Mouse (Mus musculus): Measurements from ENCODE around the gene Pdpk1. TPM values are rescaled to one million over a fixed set of nuclear protein-coding genes. Genes with fewer than 3 reads are reported as not detected.
A peak's percentile ranks its signal among the peaks of the same experiment; 100 is the strongest.
"Not testable (repeated sequence)": the region's sequence is repeated elsewhere in the genome, so short reads cannot be mapped to it uniquely, and the experiment has no call there.

Gene Pdpk1
- polyA plus RNA-seq, 1 experiment, result 39.9 TPM

- no peak overlapping the region for H3K27ac ChIP-seq (ENCODE audit: insufficient read depth, low read length)
- no peak overlapping the region for H3K4me3 ChIP-seq (replicated peaks; ENCODE audit: insufficient read depth, low read depth, low read length)
- no peaks in the 10 kb centered on the region for H3K27me3 ChIP-seq (ENCODE audit: control insufficient read depth, insufficient read depth, low read length)
- TF ChIP-seq POLR2A (IDR thresholded peaks at IDR 0.05; ENCODE audit: borderline replicate concordance, insufficient read depth, low read length), result no peak
- TF ChIP-seq CTCF (IDR thresholded peaks at IDR 0.05; ENCODE audit: borderline replicate concordance, insufficient read depth, low read depth, low read length), result no peak
- no peak for DNase-seq
- 75% methylated on average over 2 of the region's 2 CpGs for WGBS
- peaks cover 4% of the 10 kb centered on the region; the same call in 1 of the 2 replicates for H3K4me1 ChIP-seq (ENCODE audit: control insufficient read depth, insufficient read depth, low read length)
Measured at GRCm38 (mm10) chr17:24105111-24105510, 45.6 kb downstream of the Pdpk1 start.

GRCm38 (mm10) chr17:24098354-24098753 lies 52.4 kb downstream of the Pdpk1 start:
- DNase-seq, result no peak
- TF ChIP-seq CTCF (IDR thresholded peaks at IDR 0.05; ENCODE audit: borderline replicate concordance, insufficient read depth, low read depth, low read length) (no peak), POLR2A (IDR thresholded peaks at IDR 0.05; ENCODE audit: borderline replicate concordance, insufficient read depth, low read length) (no peak)
- WGBS, result 97% methylated on average over 4 of the region's 4 CpGs
- Histone ChIP-seq H3K4me1 (ENCODE audit: control insufficient read depth, insufficient read depth, low read length) (no peaks in the 10 kb centered on the region), H3K27ac (ENCODE audit: insufficient read depth, low read length) (no peak overlapping the region), H3K27me3 (ENCODE audit: control insufficient read depth, insufficient read depth, low read length) (no peaks in the 10 kb centered on the region), H3K4me3 (replicated peaks; ENCODE audit: insufficient read depth, low read depth, low read length) (no peak overlapping the region)

GRCm38 (mm10) chr17:24090575-24090974 lies 60.1 kb downstream of the Pdpk1 start:
- TF ChIP-seq CTCF (IDR thresholded peaks at IDR 0.05; ENCODE audit: borderline replicate concordance, insufficient read depth, low read depth, low read length), result no peak
- TF ChIP-seq POLR2A (IDR thresholded peaks at IDR 0.05; ENCODE audit: borderline replicate concordance, insufficient read depth, low read length), result no peak
- DNase-seq, result no peak
- no peak overlapping the region for H3K27ac ChIP-seq (ENCODE audit: insufficient read depth, low read length)
- WGBS, result 98% methylated on average over 1 of the region's 1 CpGs
- no peaks in the 10 kb centered on the region for H3K4me1 ChIP-seq (ENCODE audit: control insufficient read depth, insufficient read depth, low read length)
- H3K4me3 ChIP-seq (replicated peaks; ENCODE audit: insufficient read depth, low read depth, low read length), result no peak overlapping the region
- no peaks in the 10 kb centered on the region for H3K27me3 ChIP-seq (ENCODE audit: control insufficient read depth, insufficient read depth, low read length)

- not testable (repeated sequence) for H3K27me3 ChIP-seq (ENCODE audit: control insufficient read depth, insufficient read depth, low read length); H3K4me3 ChIP-seq (replicated peaks; ENCODE audit: insufficient read depth, low read depth, low read length); DNase-seq; H3K27ac ChIP-seq (ENCODE audit: insufficient read depth, low read length); H3K4me1 ChIP-seq (ENCODE audit: control insufficient read depth, insufficient read depth, low read length)
- 91% methylated on average over 4 of the region's 4 CpGs for WGBS
Measured at GRCm38 (mm10) chr17:24086399-24086798, 64.3 kb downstream of the Pdpk1 start.

GRCm38 (mm10) chr17:24084593-24084992 lies 66.1 kb downstream of the Pdpk1 start:
- 56% methylated on average over 1 of the region's 1 CpGs for WGBS
- TF ChIP-seq POLR2A (IDR thresholded peaks at IDR 0.05; ENCODE audit: borderline replicate concordance, insufficient read depth, low read length), result no peak
- no peak for TF ChIP-seq CTCF (IDR thresholded peaks at IDR 0.05; ENCODE audit: borderline replicate concordance, insufficient read depth, low read depth, low read length)

GRCm38 (mm10) chr17:24077101-24077500 lies 73.6 kb downstream of the Pdpk1 start:
- 85% methylated on average over 2 of the region's 2 CpGs for WGBS
- DNase-seq, result no peak
- TF ChIP-seq POLR2A (IDR thresholded peaks at IDR 0.05; ENCODE audit: borderline replicate concordance, insufficient read depth, low read length), result no peak
- TF ChIP-seq CTCF (IDR thresholded peaks at IDR 0.05; ENCODE audit: borderline replicate concordance, insufficient read depth, low read depth, low read length), result no peak

More at GRCm38 (mm10) chr17:24084593-24084992, 66.1 kb downstream of the Pdpk1 start:
- no peak overlapping the region for H3K4me3 ChIP-seq (replicated peaks; ENCODE audit: insufficient read depth, low read depth, low read length)
- no peak overlapping the region for H3K27ac ChIP-seq (ENCODE audit: insufficient read depth, low read length)
- H3K27me3 ChIP-seq (ENCODE audit: control insufficient read depth, insufficient read depth, low read length), result no peaks in the 10 kb centered on the region
- no peak for DNase-seq
- H3K4me1 ChIP-seq (ENCODE audit: control insufficient read depth, insufficient read depth, low read length), result no peaks in the 10 kb centered on the region

DNA sequence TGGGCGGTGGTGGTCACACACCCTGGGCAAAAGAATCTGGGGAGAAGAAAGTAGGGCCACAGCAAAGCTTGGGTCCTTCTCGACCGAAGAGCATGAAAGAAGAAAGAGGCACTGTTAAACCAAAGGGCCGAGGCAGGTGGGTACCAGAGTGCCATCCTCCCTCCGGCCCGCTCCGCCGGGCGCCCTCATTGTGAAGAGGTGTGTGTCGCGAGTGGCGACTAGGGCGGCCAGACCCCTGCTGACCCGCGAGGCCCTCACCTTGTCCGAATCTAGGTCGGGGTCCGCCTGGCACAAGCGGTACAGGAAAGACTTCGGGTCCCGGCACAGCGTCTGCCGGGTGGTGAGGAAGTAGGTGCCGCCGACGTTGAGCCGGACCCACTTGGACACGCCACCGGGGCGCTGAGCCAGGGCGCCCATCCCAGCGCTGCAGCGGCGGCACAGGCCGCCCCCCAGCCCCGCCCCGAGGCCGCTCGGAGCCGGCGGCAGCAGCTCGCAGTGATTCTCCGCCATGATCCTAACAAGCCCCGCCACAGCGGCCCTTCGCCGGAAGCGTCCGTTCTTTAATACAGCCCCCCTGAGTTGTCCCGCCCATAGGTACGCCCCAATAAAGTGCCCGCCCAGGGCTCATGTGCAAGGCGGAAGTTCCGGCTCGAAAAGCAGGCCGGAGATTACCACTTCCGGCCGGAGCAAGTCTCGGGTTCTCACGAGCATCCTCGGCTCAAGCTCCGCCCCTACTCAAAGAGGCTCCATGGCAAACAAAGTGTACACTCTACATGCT lies 77.6 kb downstream of the Pdpk1 start, which contains the start of gene Kctd5:
Gene Kctd5, minus strand, starts transcription at position 567 of the 778 bp plus-strand sequence.
- H3K27me3 ChIP-seq (ENCODE audit: control insufficient read depth, insufficient read depth, low read length), result no peaks in the 10 kb centered on the region
- peak within 1 kb of the TSS; percentile 69 for H3K27ac ChIP-seq (ENCODE audit: insufficient read depth, low read length)
- under 1% methylated on average over 62 of the region's 62 CpGs for WGBS
- H3K4me3 ChIP-seq (replicated peaks; ENCODE audit: insufficient read depth, low read depth, low read length), result peak within 1 kb of the TSS; percentile 76
- peaks cover 2% of the 10 kb centered on the region; the same call in 1 of the 2 replicates for H3K4me1 ChIP-seq (ENCODE audit: control insufficient read depth, insufficient read depth, low read length)
- TF ChIP-seq CTCF (IDR thresholded peaks at IDR 0.05; ENCODE audit: borderline replicate concordance, insufficient read depth, low read depth, low read length) (no peak), POLR2A (IDR thresholded peaks at IDR 0.05; ENCODE audit: borderline replicate concordance, insufficient read depth, low read length) (peak; percentile 75; the same call in 1 of the 2 replicates)
- DNase-seq, result peak; percentile 94 to 96

More at GRCm38 (mm10) chr17:24077101-24077500, 73.6 kb downstream of the Pdpk1 start:
- Histone ChIP-seq H3K4me1 (ENCODE audit: control insufficient read depth, insufficient read depth, low read length) (no peaks in the 10 kb centered on the region), H3K4me3 (replicated peaks; ENCODE audit: insufficient read depth, low read depth, low read length) (no peak overlapping the region), H3K27ac (ENCODE audit: insufficient read depth, low read length) (no peak overlapping the region), H3K27me3 (ENCODE audit: control insufficient read depth, insufficient read depth, low read length) (no peaks in the 10 kb centered on the region)

- H3K4me3 ChIP-seq (replicated peaks; ENCODE audit: insufficient read depth, low read depth, low read length), result no peak overlapping the region
- H3K27ac ChIP-seq (ENCODE audit: insufficient read depth, low read length), result no peak overlapping the region
- DNase-seq, result no peak
- peaks cover 4% of the 10 kb centered on the region; the same call in 1 of the 2 replicates for H3K4me1 ChIP-seq (ENCODE audit: control insufficient read depth, insufficient read depth, low read length)
- H3K27me3 ChIP-seq (ENCODE audit: control insufficient read depth, insufficient read depth, low read length), result no peaks in the 10 kb centered on the region
- TF ChIP-seq CTCF (IDR thresholded peaks at IDR 0.05; ENCODE audit: borderline replicate concordance, insufficient read depth, low read depth, low read length) (no peak), POLR2A (IDR thresholded peaks at IDR 0.05; ENCODE audit: borderline replicate concordance, insufficient read depth, low read length) (no peak)
- WGBS, result 77% methylated on average over 3 of the region's 3 CpGs
Measured at GRCm38 (mm10) chr17:24069531-24069930, 81.2 kb downstream of the Pdpk1 start.
